In genomic region chr5:119199906-119200305, GRCm38 (mm10) we compare ENCODE assay signal across 29 mouse cellular contexts.
DNase-seq lines count a peak whose midpoint lies in the region; ATAC-seq and TF ChIP-seq lines count a peak whose summit lies in the region.
"Had no signal": no experiment of that assay in that cellular context is flagged by ENCODE, and none has a peak within 500 bp of the region (broad histone marks: within the 10 kb centered on the region; RNA-seq: fewer than 3 reads in every experiment).

No protein-coding gene starts in this region.

- 41% methylated on average over 9 of the region's 9 CpGs for WGBS in stomach, embryonic 15.5 days
- WGBS in stomach, postnatal 0 days = 37% methylated on average over 9 of the region's 9 CpGs

- no peak overlapping the region for H3K27ac ChIP-seq in stomach, embryonic 15.5 days
- H3K27ac ChIP-seq in stomach, postnatal 0 days (replicated peaks) = no peak overlapping the region
- H3K27ac ChIP-seq: embryonic facial prominence, embryonic 12.5 days; hindbrain, embryonic 10.5 days; hindbrain, embryonic 15.5 days; kidney, embryonic 15.5 days; layer of hippocampus, adult 2 months; left cerebral cortex, adult 2 months; limb, embryonic 13.5 days; liver, embryonic 12.5 days had no signal

- H3K27me3 ChIP-seq in stomach, embryonic 15.5 days (replicated peaks) = no peaks in the 10 kb centered on the region
- no peaks in the 10 kb centered on the region for H3K27me3 ChIP-seq in stomach, postnatal 0 days (ENCODE audit: control insufficient read depth, insufficient read depth, low read length)
- H3K27me3 ChIP-seq: hindbrain, embryonic 15.5 days; liver, embryonic 12.5 days had no signal

- peak; percentile 27 for DNase-seq in embryo, embryonic 11 days
- no peak for DNase-seq in embryo, embryonic 9.5 days (ENCODE audit: extremely low spot score)
- DNase-seq in stomach, postnatal 0 days (ENCODE audit: low spot score) = no peak
- peak; percentile 64 for DNase-seq in ZHBTc4 (ENCODE audit: low read depth, low spot score)
- no peak for DNase-seq in cerebellum, adult 11-12 months
- no peak for DNase-seq in adrenal gland, adult 18-20 months (ENCODE audit: low spot score in 2 of 2)
- DNase-seq: adrenal gland, adult 8-10 months; cerebellum, adult 8-10 months; cerebellum, postnatal 25 days; gastrocnemius, postnatal 36 days; heart, postnatal 14 days; kidney, adult 11 months; kidney, postnatal 36 days; lung, adult 18-20 months; midbrain, embryonic 14.5 days; right cerebral cortex, postnatal 25 days had no signal

- H3K4me3 ChIP-seq in stomach, embryonic 15.5 days (replicated peaks) = no peak overlapping the region
- H3K4me3 ChIP-seq in stomach, postnatal 0 days (ENCODE audit: low read depth, low read length) = no peak overlapping the region
- H3K4me3 ChIP-seq: embryonic facial prominence, embryonic 12.5 days; hindbrain, embryonic 10.5 days; hindbrain, embryonic 15.5 days; kidney, embryonic 15.5 days; layer of hippocampus, adult 2 months; left cerebral cortex, adult 2 months; limb, embryonic 13.5 days; liver, embryonic 12.5 days had no signal

- no peak overlapping the region for H3K4me2 ChIP-seq in stomach, embryonic 15.5 days
- H3K4me2 ChIP-seq in stomach, postnatal 0 days (replicated peaks; ENCODE audit: low read depth) = no peak overlapping the region
- H3K4me2 ChIP-seq: embryonic facial prominence, embryonic 12.5 days; hindbrain, embryonic 15.5 days; kidney, embryonic 15.5 days; limb, embryonic 13.5 days; liver, embryonic 12.5 days had no signal

- H3K4me1 ChIP-seq in stomach, embryonic 15.5 days = no peaks in the 10 kb centered on the region
- no peaks in the 10 kb centered on the region for H3K4me1 ChIP-seq in stomach, postnatal 0 days (replicated peaks; ENCODE audit: control insufficient read depth, insufficient read depth)
- H3K4me1 ChIP-seq: hindbrain, embryonic 15.5 days; liver, embryonic 12.5 days had no signal

- no peak for TF ChIP-seq CTCF in stomach, postnatal 0 days (IDR thresholded peaks at IDR 0.05; ENCODE audit: low read depth)

- TF ChIP-seq EP300 in stomach, postnatal 0 days (optimal IDR thresholded peaks at IDR 0.05) = no peak

- no peaks in the 10 kb centered on the region for H3K9me3 ChIP-seq in stomach, embryonic 15.5 days
- no peaks in the 10 kb centered on the region for H3K9me3 ChIP-seq in stomach, postnatal 0 days (ENCODE audit: control insufficient read depth, low read length)
- H3K9me3 ChIP-seq: embryonic facial prominence, embryonic 12.5 days; hindbrain, embryonic 10.5 days; hindbrain, embryonic 15.5 days; kidney, embryonic 15.5 days; limb, embryonic 13.5 days; liver, embryonic 12.5 days had no signal

- 0 out of 2 replicates have a peak, but pooled peaks have one; percentile 13 for ATAC-seq in stomach, embryonic 15.5 days (ENCODE audit: insufficient read depth, low FRiP score, low read depth)
- ATAC-seq in stomach, postnatal 0 days (ENCODE audit: low FRiP score, low TSS enrichment) = no peak
- ATAC-seq: activated CD4-positive, CD25-positive, alpha-beta regulatory T cell, adult 4 months; forebrain, embryonic 14.5 days; inflammation-experienced regulatory T-cells, adult 6 months; liver, embryonic 12.5 days; lung, postnatal 0 days had no signal

- no peak overlapping the region for H3K9ac ChIP-seq in stomach, embryonic 15.5 days
- H3K9ac ChIP-seq in stomach, postnatal 0 days (ENCODE audit: low read length) = no peak overlapping the region
- H3K9ac ChIP-seq: embryonic facial prominence, embryonic 12.5 days; hindbrain, embryonic 15.5 days; kidney, embryonic 15.5 days; limb, embryonic 13.5 days; liver, embryonic 12.5 days had no signal

- no peaks in the 10 kb centered on the region for H3K36me3 ChIP-seq in stomach, embryonic 15.5 days
- H3K36me3 ChIP-seq in stomach, postnatal 0 days (ENCODE audit: control insufficient read depth, insufficient read depth, low read length) = no peaks in the 10 kb centered on the region
- H3K36me3 ChIP-seq: embryonic facial prominence, embryonic 12.5 days; hindbrain, embryonic 10.5 days; hindbrain, embryonic 15.5 days; kidney, embryonic 15.5 days; limb, embryonic 13.5 days; liver, embryonic 12.5 days had no signal

Comparison
In these comparisons a context has a peak if more than half of its experiments do, and no peak if none do; other contexts are left out.
1. DNase-seq: peak in embryo, embryonic 11 days (single experiment) and ZHBTc4 (single experiment); none in embryo, embryonic 9.5 days (single experiment), stomach, postnatal 0 days (single experiment), cerebellum, adult 11-12 months (single experiment) and adrenal gland, adult 18-20 months (0 of 2).